Mouse (Mus musculus): Measurements from ENCODE around the gene Cel. TPM values are rescaled to one million over a fixed set of nuclear protein-coding genes. Genes with fewer than 3 reads are reported as not detected.

Gene Cel
- polyA plus RNA-seq (2014; fragmentation: Illumina TruSeq; extraction: RNeasy Lipid Tissue Mini Kit (QIAGEN cat#74804); ENCODE audit: low read depth, low replicate concordance): 2.5 TPM

GRCm38 (mm10) chr2:28563303-28563702 lies at the start of gene Cel:
Gene Cel, minus strand, starts transcription at chr2:28563403.

GRCm38 (mm10) chr2:28583651-28584050 lies 20.4 kb upstream of the Cel start, which contains the start of gene Gtf3c5:
Gene Gtf3c5, minus strand, starts transcription at chr2:28583751.

GRCm38 (mm10) chr2:28512798-28513401 lies 50.3 kb downstream of the Cel start, which contains the start of gene Ralgds:
Gene Ralgds, plus strand, starts transcription at chr2:28513125.

GRCm38 (mm10) chr2:28505795-28506194 lies 57.4 kb downstream of the Cel start, which contains the start of gene Gm10134:
Gene Gm10134, plus strand, starts transcription at chr2:28506095.

Other genes starting within 250 kb of the Cel start
- gene Ppp1r26, start 116.6 kb downstream of the Cel start, polyA plus RNA-seq (2014; fragmentation: Illumina TruSeq; extraction: RNeasy Lipid Tissue Mini Kit (QIAGEN cat#74804); ENCODE audit: low read depth, low replicate concordance): 1.3 TPM
- gene 1700007K13Rik, start 97.1 kb downstream of the Cel start, polyA plus RNA-seq (2014; fragmentation: Illumina TruSeq; extraction: RNeasy Lipid Tissue Mini Kit (QIAGEN cat#74804); ENCODE audit: low read depth, low replicate concordance): not detected
- gene Mrps2, start 95.3 kb downstream of the Cel start, polyA plus RNA-seq (2014; fragmentation: Illumina TruSeq; extraction: RNeasy Lipid Tissue Mini Kit (QIAGEN cat#74804); ENCODE audit: low read depth, low replicate concordance): 58.0 TPM
- 0.44 TPM for gene Gbgt1, start 66.5 kb downstream of the Cel start, polyA plus RNA-seq (2014; fragmentation: Illumina TruSeq; extraction: RNeasy Lipid Tissue Mini Kit (QIAGEN cat#74804); ENCODE audit: low read depth, low replicate concordance)
- not detected for gene Gm10134, start 57.3 kb downstream of the Cel start, polyA plus RNA-seq (2014; fragmentation: Illumina TruSeq; extraction: RNeasy Lipid Tissue Mini Kit (QIAGEN cat#74804); ENCODE audit: low read depth, low replicate concordance)
- 25.4 TPM for gene Ralgds, start 50.3 kb downstream of the Cel start, polyA plus RNA-seq (2014; fragmentation: Illumina TruSeq; extraction: RNeasy Lipid Tissue Mini Kit (QIAGEN cat#74804); ENCODE audit: low read depth, low replicate concordance)
- 4.4 TPM for gene Gtf3c5, start 20.3 kb upstream of the Cel start, polyA plus RNA-seq (2014; fragmentation: Illumina TruSeq; extraction: RNeasy Lipid Tissue Mini Kit (QIAGEN cat#74804); ENCODE audit: low read depth, low replicate concordance)
- gene Gfi1b, start 58.6 kb upstream of the Cel start, polyA plus RNA-seq (2014; fragmentation: Illumina TruSeq; extraction: RNeasy Lipid Tissue Mini Kit (QIAGEN cat#74804); ENCODE audit: low read depth, low replicate concordance): not detected
- gene Tsc1, start 77.8 kb upstream of the Cel start, polyA plus RNA-seq (2014; fragmentation: Illumina TruSeq; extraction: RNeasy Lipid Tissue Mini Kit (QIAGEN cat#74804); ENCODE audit: low read depth, low replicate concordance): 10.9 TPM
- not detected for gene Spaca9, start 136.3 kb upstream of the Cel start, polyA plus RNA-seq (2014; fragmentation: Illumina TruSeq; extraction: RNeasy Lipid Tissue Mini Kit (QIAGEN cat#74804); ENCODE audit: low read depth, low replicate concordance)
- not detected for gene Ak8, start 136.8 kb upstream of the Cel start, polyA plus RNA-seq (2014; fragmentation: Illumina TruSeq; extraction: RNeasy Lipid Tissue Mini Kit (QIAGEN cat#74804); ENCODE audit: low read depth, low replicate concordance)

All from sigmoid colon, adult 10 weeks (tissue).